Mouse (Mus musculus) ES-E14 (cell line): ENCODE data around the gene Lsm2.

Experiments used
- CHD2 ChIP-seq: IDR thresholded peaks from 2 replicates; pipeline ENCODE4 v1.6.1; 2014; ENCODE audit warnings: mild to moderate bottlenecking, low read depth, low read length, inconsistent platforms
- HCFC1 ChIP-seq: IDR thresholded peaks from 2 replicates; pipeline ENCODE4 v1.6.1; 2012; ENCODE audit warnings: low read length, inconsistent platforms, borderline replicate concordance; ENCODE audit not compliant: insufficient read depth
- ZNF384 ChIP-seq: IDR thresholded peaks from 2 replicates; pipeline ENCODE4 v1.6.1; 2012; ENCODE audit warnings: low read depth, low read length, inconsistent platforms

GRCm38 (mm10) chr17:34979631-34980030 lies 2.0 kb upstream of the Lsm2 start:
- TF ChIP-seq ZNF384 (no peak), HCFC1 (no peak), CHD2 (no peak)
